Mouse (Mus musculus) forebrain, embryonic 13.5 days (tissue): ENCODE measurements around the gene Mafg. TPM values are rescaled to one million over a fixed set of nuclear protein-coding genes. Genes with fewer than 3 reads are reported as not detected.

ENCODE experiments used
- ATAC-seq: fragments of 200-750 bp; cut with Nextera tagmentation; 2 replicates; pipeline ENCODE4 v1.8.0; 2017
- H3K27ac ChIP-seq: fragments of 300-500 bp; sonication (generic); 2 replicates; pipeline ENCODE4 v1.5.1; 2015; ENCODE audit warnings: inconsistent platforms, mild to moderate bottlenecking, moderate library complexity
- H3K27me3 ChIP-seq: fragments of 300-500 bp; sonication (generic); 2 replicates; pipeline ENCODE4 v1.6.1; 2015; ENCODE audit warnings: mild to moderate bottlenecking, inconsistent platforms
- H3K36me3 ChIP-seq: fragments of 300-500 bp; sonication (generic); 2 replicates; pipeline ENCODE4 v1.6.1; 2015; ENCODE audit warnings: mild to moderate bottlenecking, inconsistent platforms; ENCODE audit not compliant: poor library complexity, severe bottlenecking
- H3K4me1 ChIP-seq: fragments of 300-500 bp; sonication (generic); 2 replicates; pipeline ENCODE4 v1.6.1; 2015; ENCODE audit warnings: inconsistent platforms
- H3K4me2 ChIP-seq: fragments of 300-500 bp; sonication (generic); 2 replicates; pipeline ENCODE4 v1.6.1; 2015; ENCODE audit warnings: inconsistent platforms, mild to moderate bottlenecking, moderate library complexity
- H3K4me3 ChIP-seq: fragments of 300-500 bp; sonication (generic); 2 replicates; pipeline ENCODE4 v1.5.1; 2015; ENCODE audit warnings: mild to moderate bottlenecking, inconsistent platforms
- H3K9ac ChIP-seq: fragments of 300-500 bp; sonication (generic); 2 replicates; pipeline ENCODE4 v1.6.1; 2015; ENCODE audit warnings: mild to moderate bottlenecking, inconsistent platforms
- H3K9me3 ChIP-seq: fragments of 300-500 bp; sonication (generic); replicated peaks from 2 replicates; pipeline ENCODE4 v1.6.1; 2016; ENCODE audit warnings: inconsistent platforms
- WGBS: fragments of 180-500 bp; shearing (Covaris S2); methylation state at CpG from one replicate; pipeline ENCODE4 v1.1.7; 2015; 5-methylcytosine and 5-hydroxymethylcytosine counted together
- microRNA-seq: library from miRNA; unstranded; fragments of <30 nt; microRNA quantifications from one replicate; pipeline ENCODE4, GENCODE M21; 2016
- polyA plus RNA-seq: library from polyadenylated mRNA; unstranded; fragments of >200 nt; fragmentation: Nextera tagmentation; extraction: Ambion mirVana; gene quantifications from 2 replicates; pipeline ENCODE4 v1.2.1, GENCODE M21; 2015

Mafg gene
- polyA plus RNA-seq, 1 experiment from 2014 or later, result 24.1 TPM

DNA sequence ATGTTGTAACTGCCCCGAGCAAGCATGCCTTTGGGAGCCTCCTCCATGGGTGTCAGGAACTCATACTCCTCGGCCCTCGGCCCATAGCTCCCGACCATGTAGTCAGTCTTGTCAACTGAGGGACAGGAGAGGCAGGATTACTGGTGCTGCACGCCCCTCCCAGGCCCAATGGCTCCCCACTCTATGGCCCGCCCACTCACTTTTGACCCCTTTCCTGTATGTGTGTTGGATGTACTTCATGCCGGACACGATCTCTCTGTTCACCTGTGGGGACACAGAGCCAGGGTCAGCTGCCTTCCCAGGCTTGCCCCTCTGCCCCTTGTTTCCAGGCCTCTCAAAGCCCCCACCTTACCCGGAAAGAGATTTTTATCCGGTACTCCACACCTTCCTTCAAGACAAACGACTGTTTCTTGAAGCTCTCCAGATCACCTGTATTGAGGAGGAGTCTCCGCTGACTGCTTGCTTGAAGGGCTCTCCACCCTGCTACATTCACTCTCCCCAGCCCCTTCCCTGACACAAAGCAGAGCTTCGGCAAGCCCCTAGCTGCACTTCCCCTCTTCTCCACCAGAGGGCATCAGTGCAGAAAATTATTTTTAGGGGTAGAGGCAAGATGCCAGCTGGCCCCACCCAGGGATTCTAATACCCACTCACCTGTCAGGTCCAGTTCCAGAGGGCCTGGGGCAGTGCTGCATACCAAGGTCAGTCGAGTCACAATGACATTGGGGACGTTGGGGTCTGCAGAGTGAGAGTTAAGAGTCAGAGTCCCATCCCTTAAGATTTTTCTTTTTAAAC is 53.9 kb downstream of the Mafg start:
- H3K4me1 ChIP-seq, result peaks cover 31% of the 10 kb centered on the region
- peak overlapping the region; percentile 93; the same call in 1 of the 2 replicates for H3K27ac ChIP-seq
- ATAC-seq, result no peak
- peaks cover 46% of the 10 kb centered on the region for H3K36me3 ChIP-seq
- H3K4me2 ChIP-seq, result peak overlapping the region; percentile 97
- no peaks in the 10 kb centered on the region for H3K27me3 ChIP-seq
- no peaks in the 10 kb centered on the region for H3K9me3 ChIP-seq
- peak overlapping the region; percentile 95 for H3K9ac ChIP-seq
- 68% methylated on average over 15 of the region's 15 CpGs for WGBS
- peak overlapping the region; percentile 95 for H3K4me3 ChIP-seq

DNA sequence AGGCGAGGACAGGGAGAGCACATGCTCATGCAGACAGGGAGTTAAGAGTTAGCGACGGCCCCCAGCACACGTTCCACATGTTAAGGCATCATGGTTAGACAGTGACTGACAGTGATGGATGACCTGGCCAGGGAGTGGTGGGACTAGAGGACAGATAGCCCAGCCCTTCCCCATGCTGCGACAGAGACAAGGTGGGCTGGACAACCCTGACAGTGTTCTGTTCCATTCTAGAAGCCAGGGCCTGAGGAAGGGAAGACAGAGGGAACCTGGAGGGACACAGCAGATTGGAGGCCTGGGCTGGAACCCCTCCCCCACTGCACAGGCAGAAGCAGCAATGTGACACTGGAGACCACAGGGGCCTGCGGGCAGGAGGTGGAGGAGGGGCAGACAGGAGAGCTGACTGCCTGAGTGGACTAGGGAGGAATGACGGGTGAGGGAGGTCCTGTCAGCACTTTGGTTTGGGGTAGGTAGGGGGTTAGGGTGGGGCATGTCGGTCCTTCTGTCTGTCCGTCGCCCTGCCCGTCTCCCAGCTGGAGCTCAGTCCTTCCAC is 54.6 kb downstream of the Mafg start:
- Histone ChIP-seq H3K9ac (no peak overlapping the region), H3K27ac (no peak overlapping the region), H3K4me1 (peaks cover 38% of the 10 kb centered on the region), H3K9me3 (no peaks in the 10 kb centered on the region), H3K27me3 (no peaks in the 10 kb centered on the region), H3K4me2 (0 out of 2 replicates have a peak overlapping the region, but pooled peaks have one; percentile 97), H3K4me3 (peak overlapping the region; percentile 95; the same call in 1 of the 2 replicates), H3K36me3 (peaks cover 40% of the 10 kb centered on the region)
- no peak for ATAC-seq
- WGBS, result 95% methylated on average over 11 of the region's 11 CpGs

- no peak for ATAC-seq
- no peaks in the 10 kb centered on the region for H3K27me3 ChIP-seq
- peak overlapping the region; percentile 46 for H3K9ac ChIP-seq
- no peak overlapping the region for H3K4me3 ChIP-seq
- H3K4me1 ChIP-seq, result peaks cover 40% of the 10 kb centered on the region
- no peak overlapping the region for H3K4me2 ChIP-seq
- no peaks in the 10 kb centered on the region for H3K9me3 ChIP-seq
- 82% methylated on average over 10 of the region's 10 CpGs for WGBS
- H3K27ac ChIP-seq, result no peak overlapping the region
- H3K36me3 ChIP-seq, result peaks cover 35% of the 10 kb centered on the region
Observed at GRCm38 (mm10) chr11:120578024-120578693, 55.2 kb downstream of the Mafg start.

- ATAC-seq, result no peak
- H3K27ac ChIP-seq, result no peak overlapping the region
Observed at GRCm38 (mm10) chr11:120577211-120578023, 56.0 kb downstream of the Mafg start.

DNA sequence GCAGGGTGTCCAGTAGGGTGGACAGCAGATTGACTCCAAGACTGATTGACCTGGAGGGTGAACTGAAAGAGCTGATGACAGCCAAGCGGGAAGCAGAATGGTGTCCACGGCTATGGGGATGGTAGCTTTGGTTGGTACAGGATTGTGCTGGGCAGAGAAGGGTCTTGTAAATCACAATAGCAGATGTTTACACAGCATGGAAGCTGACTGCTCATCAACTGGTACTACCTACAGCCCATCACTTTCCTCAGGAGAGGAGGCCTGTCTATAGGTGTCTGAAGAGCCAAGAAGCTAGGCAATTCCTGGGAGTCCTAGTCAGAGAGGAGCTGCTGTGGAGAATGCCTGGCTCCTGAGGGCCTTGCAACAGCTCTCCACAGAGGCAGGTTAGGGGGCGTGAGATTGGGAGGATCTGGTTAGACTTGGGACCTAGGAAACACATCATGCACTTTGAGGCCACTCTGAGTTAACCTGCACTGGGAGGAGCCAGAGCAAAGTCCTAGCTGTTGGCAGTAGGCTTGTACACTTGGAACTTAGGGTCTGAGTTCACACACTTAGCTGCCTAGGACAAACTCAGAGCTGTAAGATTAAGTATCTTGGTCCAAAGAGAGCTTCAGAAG is 56.9 kb downstream of the Mafg start:
- 88% methylated on average over 3 of the region's 3 CpGs for WGBS
- peaks cover 32% of the 10 kb centered on the region for H3K36me3 ChIP-seq
- no peaks in the 10 kb centered on the region for H3K9me3 ChIP-seq
- H3K9ac ChIP-seq, result no peak overlapping the region
- H3K4me2 ChIP-seq, result no peak overlapping the region
- H3K27me3 ChIP-seq, result no peaks in the 10 kb centered on the region
- no peak overlapping the region for H3K4me3 ChIP-seq
- peaks cover 36% of the 10 kb centered on the region for H3K4me1 ChIP-seq
- no peak for ATAC-seq
- no peak overlapping the region for H3K27ac ChIP-seq

More at GRCm38 (mm10) chr11:120577211-120578023, 56.0 kb downstream of the Mafg start:
- 81% methylated on average over 7 of the region's 7 CpGs for WGBS
- Histone ChIP-seq H3K9ac (peak overlapping the region; percentile 46; the same call in 1 of the 2 replicates), H3K4me3 (no peak overlapping the region), H3K4me2 (no peak overlapping the region), H3K9me3 (no peaks in the 10 kb centered on the region), H3K4me1 (peaks cover 38% of the 10 kb centered on the region), H3K36me3 (peaks cover 32% of the 10 kb centered on the region), H3K27me3 (no peaks in the 10 kb centered on the region)

DNA sequence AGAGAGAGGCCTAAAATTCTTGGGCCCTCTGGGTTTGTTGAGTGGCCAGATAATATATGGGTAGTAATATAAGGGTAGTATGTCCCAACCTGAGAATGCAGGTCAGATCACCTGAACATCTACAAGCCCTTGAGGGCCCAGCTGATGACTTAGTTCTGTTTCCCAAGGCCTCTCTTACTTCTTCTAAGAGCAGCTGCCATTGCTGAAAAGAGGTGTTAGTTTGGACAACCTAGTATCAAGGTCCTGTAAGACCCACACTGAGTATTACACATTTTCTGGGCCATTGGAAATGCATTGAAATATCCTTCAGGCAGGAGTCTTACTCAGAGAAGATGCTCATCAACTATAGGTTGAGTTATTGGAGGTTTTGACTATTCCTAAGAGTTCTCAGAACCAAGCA is 57.5 kb downstream of the Mafg start:
- no peak overlapping the region for H3K4me2 ChIP-seq
- no peak overlapping the region for H3K9ac ChIP-seq
- H3K4me3 ChIP-seq, result no peak overlapping the region
- no peak overlapping the region for H3K27ac ChIP-seq
- H3K36me3 ChIP-seq, result peaks cover 37% of the 10 kb centered on the region
- no peaks in the 10 kb centered on the region for H3K27me3 ChIP-seq
- no peak for ATAC-seq
- H3K4me1 ChIP-seq, result peaks cover 41% of the 10 kb centered on the region
- H3K9me3 ChIP-seq, result no peaks in the 10 kb centered on the region

Small RNAs within 50 kb of the gene (microRNA-seq; reads per million reads assigned to microRNA genes)
- 1.1 reads per million for gene Mir6936

Other genes starting within 250 kb of the Mafg start
- gene Nploc4, start 195.9 kb downstream of the Mafg start, polyA plus RNA-seq, result 33.6 and 33.9 TPM in 2 replicates
- not detected in 2 replicates for gene Tspan10, start 191.0 kb downstream of the Mafg start, polyA plus RNA-seq
- 0.19 and 0.20 TPM in 2 replicates for gene Pde6g, start 180.1 kb downstream of the Mafg start, polyA plus RNA-seq
- 9.2 and 10.7 TPM in 2 replicates for gene Oxld1, start 175.5 kb downstream of the Mafg start, polyA plus RNA-seq
- 30.9 and 31.3 TPM in 2 replicates for gene Ccdc137, start 175.5 kb downstream of the Mafg start, polyA plus RNA-seq
- gene Arl16, start 166.0 kb downstream of the Mafg start, polyA plus RNA-seq, result 49.8 and 56.5 TPM in 2 replicates
- 127 TPM in 2 replicates for gene Mrpl12, start 149.0 kb downstream of the Mafg start, polyA plus RNA-seq
- 31.1 and 41.9 TPM in 2 replicates for gene Slc25a10, start 141.8 kb downstream of the Mafg start, polyA plus RNA-seq
- gene Gcgr, start 102.9 kb downstream of the Mafg start, polyA plus RNA-seq, result 0.08 and 0.21 TPM in 2 replicates
- gene Mcrip1, start 83.9 kb downstream of the Mafg start, polyA plus RNA-seq, result 228 and 240 TPM in 2 replicates
- gene Ppp1r27, start 82.5 kb downstream of the Mafg start, polyA plus RNA-seq, result not detected in 2 replicates
- 253 and 286 TPM in 2 replicates for gene P4hb, start 60.3 kb downstream of the Mafg start, polyA plus RNA-seq
- gene Arhgdia, start 52.0 kb downstream of the Mafg start, polyA plus RNA-seq, result 462 and 508 TPM in 2 replicates
- 420 and 488 TPM in 2 replicates for gene Alyref, start 35.2 kb downstream of the Mafg start, polyA plus RNA-seq
- gene Anapc11, start 35.2 kb downstream of the Mafg start, polyA plus RNA-seq, result 204 and 211 TPM in 2 replicates
- 0.50 TPM in 1 of 2 replicates, not detected in the other for gene Npb, start 25.1 kb downstream of the Mafg start, polyA plus RNA-seq
- gene Pcyt2, start 15.7 kb downstream of the Mafg start, polyA plus RNA-seq, result 140 and 159 TPM in 2 replicates
- 42.7 and 43.1 TPM in 2 replicates for gene Sirt7, start 8.4 kb downstream of the Mafg start, polyA plus RNA-seq
- gene Pycr1, start 10.2 kb upstream of the Mafg start, polyA plus RNA-seq, result 23.9 and 25.5 TPM in 2 replicates
- gene Myadml2, start 14.6 kb upstream of the Mafg start, polyA plus RNA-seq, result 0.25 and 0.81 TPM in 2 replicates
- 0.15 and 0.29 TPM in 2 replicates for gene Notum, start 27.6 kb upstream of the Mafg start, polyA plus RNA-seq
- gene Aspscr1, start 39.4 kb upstream of the Mafg start, polyA plus RNA-seq, result 142 and 151 TPM in 2 replicates
- gene Cenpx, start 80.1 kb upstream of the Mafg start, polyA plus RNA-seq, result 127 TPM in 2 replicates
- 64.5 and 72.9 TPM in 2 replicates for gene Lrrc45, start 80.3 kb upstream of the Mafg start, polyA plus RNA-seq
- 83.0 and 105 TPM in 2 replicates for gene Rac3, start 87.9 kb upstream of the Mafg start, polyA plus RNA-seq
- gene Dcxr, start 93.7 kb upstream of the Mafg start, polyA plus RNA-seq, result 7.8 and 9.5 TPM in 2 replicates
- 0.26 TPM in 1 of 2 replicates, not detected in the other for gene Cbr2, start 98.5 kb upstream of the Mafg start, polyA plus RNA-seq
- 2.7 and 4.0 TPM in 2 replicates for gene Hmga1b, start 129.2 kb upstream of the Mafg start, polyA plus RNA-seq
- 58.4 and 63.1 TPM in 2 replicates for gene Rfng, start 150.6 kb upstream of the Mafg start, polyA plus RNA-seq
- 261 and 280 TPM in 2 replicates for gene Gps1, start 150.7 kb upstream of the Mafg start, polyA plus RNA-seq
- gene Dus1l, start 162.8 kb upstream of the Mafg start, polyA plus RNA-seq, result 58.6 and 67.7 TPM in 2 replicates
- gene Fasn, start 190.9 kb upstream of the Mafg start, polyA plus RNA-seq, result 61.4 and 79.4 TPM in 2 replicates